Mouse (Mus musculus): ENCODE measurements around the gene Arid4b. TPM values are rescaled to one million over a fixed set of nuclear protein-coding genes. Genes with fewer than 3 reads are reported as not detected.
A peak's percentile ranks its signal among the peaks of the same experiment; 100 is the strongest.
"Not testable (repeated sequence)": the region's sequence is repeated elsewhere in the genome, so short reads cannot be mapped to it uniquely, and the experiment has no call there.

The Arid4b gene
- polyA plus RNA-seq, 1 experiment from 2014 or later, result 106 TPM

DNA sequence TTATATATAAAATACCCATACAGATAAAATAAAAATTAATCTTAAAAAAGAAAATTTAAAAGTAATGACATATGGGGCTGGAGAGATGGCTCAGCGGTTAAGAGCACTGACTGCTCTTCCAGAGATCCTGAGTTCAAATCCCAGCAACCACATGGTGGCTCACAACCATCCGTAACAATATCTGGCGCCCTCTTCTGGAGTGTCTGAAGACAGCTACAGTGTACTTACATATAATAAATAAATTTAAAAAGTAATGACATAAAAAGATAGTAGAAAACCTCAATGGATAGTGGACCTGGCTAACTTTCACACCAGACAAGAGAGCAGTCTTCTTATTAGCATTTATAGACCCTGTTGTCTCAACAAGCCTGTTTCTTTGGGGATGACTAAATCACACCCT lies 27.7 kb upstream of the Arid4b start:
- H3K9ac ChIP-seq, result not testable (repeated sequence)

DNA sequence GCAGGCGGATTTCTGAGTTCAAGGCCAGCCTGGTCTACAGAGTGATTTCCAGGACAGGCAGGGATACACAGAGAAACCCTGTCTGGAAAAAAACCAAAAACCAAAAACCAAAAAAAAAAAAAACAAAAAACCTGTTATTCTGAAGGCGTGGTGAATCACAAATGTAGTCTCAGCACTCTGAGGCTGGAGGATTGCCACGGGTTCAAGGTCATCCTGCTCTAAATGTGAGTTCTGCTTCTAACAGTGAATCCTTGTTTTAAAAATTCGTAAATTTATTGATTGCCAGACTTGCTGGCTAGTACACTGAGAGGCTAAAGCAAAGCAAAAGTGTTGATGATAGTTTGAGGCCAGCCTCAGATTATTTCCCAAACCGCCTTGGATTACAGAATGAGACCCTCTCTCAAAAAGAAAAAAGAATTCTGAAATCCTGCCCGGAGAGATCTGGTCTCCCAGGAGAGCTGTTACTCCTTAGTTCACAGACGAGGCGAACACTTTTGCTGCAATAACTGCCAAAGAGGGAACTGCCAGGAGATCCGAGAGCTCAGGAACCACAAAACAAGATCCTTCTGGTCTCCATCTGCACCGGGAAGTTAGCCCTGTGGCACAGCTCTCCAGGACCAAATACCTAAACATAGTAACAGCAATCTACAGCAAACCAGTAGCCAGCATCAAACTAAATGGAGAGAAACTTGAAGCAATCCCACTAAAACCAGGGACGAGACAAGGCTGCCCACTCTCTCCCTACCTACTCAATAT lies 27.0 kb upstream of the Arid4b start:
- Histone ChIP-seq H3K9ac (no peak overlapping the region), H3K4me3 (no peak overlapping the region), H3K27me3 (no peaks in the 10 kb centered on the region), H3K4me1 (peaks cover 15% of the 10 kb centered on the region), H3K36me3 (0 out of 2 replicates have a peak, but pooled peaks cover 6% of the 10 kb centered on the region), H3K9me3 (no peaks in the 10 kb centered on the region), H3K4me2 (no peak overlapping the region), H3K27ac (no peak overlapping the region)
- ATAC-seq (ENCODE audit: insufficient number of reproducible peaks, insufficient read depth, low FRiP score, low TSS enrichment, low read depth), result no peak
- 92% methylated on average over 11 of the region's 11 CpGs for WGBS

More for the DNA sequence above, 27.7 kb upstream of the Arid4b start:
- not testable (repeated sequence) for H3K4me3 ChIP-seq; H3K27me3 ChIP-seq; H3K36me3 ChIP-seq; H3K27ac ChIP-seq; H3K9me3 ChIP-seq; ATAC-seq (ENCODE audit: insufficient number of reproducible peaks, insufficient read depth, low FRiP score, low TSS enrichment, low read depth); H3K4me2 ChIP-seq
- WGBS, result 94% methylated on average over 3 of the region's 3 CpGs
- H3K4me1 ChIP-seq, result peaks cover 12% of the 10 kb centered on the region

- no peaks in the 10 kb centered on the region for H3K9me3 ChIP-seq
- ATAC-seq (ENCODE audit: insufficient number of reproducible peaks, insufficient read depth, low FRiP score, low TSS enrichment, low read depth), result 0 out of 2 replicates have a peak, but pooled peaks have one; percentile 23
- H3K27ac ChIP-seq, result peak overlapping the region; percentile 98; the same call in 1 of the 2 replicates
- WGBS, result 3% methylated on average over 8 of the region's 8 CpGs
- H3K4me2 ChIP-seq, result peak overlapping the region; percentile 84
- H3K4me3 ChIP-seq, result peak overlapping the region; percentile 69
- H3K27me3 ChIP-seq, result no peaks in the 10 kb centered on the region
- no peaks in the 10 kb centered on the region for H3K36me3 ChIP-seq
- peaks cover 15% of the 10 kb centered on the region for H3K4me1 ChIP-seq
- peak overlapping the region; percentile 89 for H3K9ac ChIP-seq
These were observed 24.1 kb upstream of the Arid4b start for GRCm38 (mm10) chr13:14038911-14039291.

DNA sequence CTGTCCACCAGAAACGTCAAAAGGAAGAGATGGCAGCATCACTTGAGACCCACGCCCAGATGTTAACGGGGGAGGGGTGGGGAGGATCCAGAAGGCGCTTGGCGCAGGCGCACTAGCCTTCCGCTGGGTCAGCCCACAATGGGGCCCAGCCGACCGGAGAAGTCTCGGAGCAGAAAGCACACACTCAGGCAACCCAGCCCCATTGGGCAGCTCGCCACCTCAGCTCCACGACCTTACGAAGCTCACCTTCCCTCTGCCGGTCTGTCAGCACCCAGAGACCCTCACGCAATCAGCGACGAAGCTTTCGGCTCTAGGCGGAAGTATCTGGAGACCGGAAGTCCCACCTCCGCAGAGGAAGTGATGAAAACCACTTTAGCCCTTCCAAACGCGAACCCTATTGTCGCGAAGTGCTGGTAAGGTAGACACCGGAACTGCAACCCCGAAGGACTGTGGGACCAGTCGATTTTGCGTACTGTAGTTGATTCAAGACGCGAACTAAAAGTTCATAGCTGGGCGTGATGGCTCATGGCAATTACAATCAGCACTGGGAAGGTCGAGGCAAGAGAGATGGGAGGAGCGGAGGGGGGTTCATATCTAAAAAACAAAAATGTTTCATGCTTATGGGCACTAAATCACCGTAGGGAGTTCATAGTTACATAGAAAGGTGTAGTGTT lies 23.6 kb upstream of the Arid4b start, which contains the start of gene Tbce:
TSS of gene Tbce (minus strand) at position 347 of the 674 bp plus-strand sequence.
- Histone ChIP-seq H3K4me1 (peaks cover 15% of the 10 kb centered on the region), H3K4me2 (peak within 1 kb of the TSS; percentile 84), H3K27ac (peak within 1 kb of the TSS; percentile 98), H3K27me3 (no peaks in the 10 kb centered on the region), H3K4me3 (peak within 1 kb of the TSS; percentile 69), H3K36me3 (no peaks in the 10 kb centered on the region), H3K9me3 (no peaks in the 10 kb centered on the region), H3K9ac (peak within 1 kb of the TSS; percentile 89)
- under 1% methylated on average over 35 of the region's 35 CpGs for WGBS
- ATAC-seq (ENCODE audit: insufficient number of reproducible peaks, insufficient read depth, low FRiP score, low TSS enrichment, low read depth), result peak; percentile 92

DNA sequence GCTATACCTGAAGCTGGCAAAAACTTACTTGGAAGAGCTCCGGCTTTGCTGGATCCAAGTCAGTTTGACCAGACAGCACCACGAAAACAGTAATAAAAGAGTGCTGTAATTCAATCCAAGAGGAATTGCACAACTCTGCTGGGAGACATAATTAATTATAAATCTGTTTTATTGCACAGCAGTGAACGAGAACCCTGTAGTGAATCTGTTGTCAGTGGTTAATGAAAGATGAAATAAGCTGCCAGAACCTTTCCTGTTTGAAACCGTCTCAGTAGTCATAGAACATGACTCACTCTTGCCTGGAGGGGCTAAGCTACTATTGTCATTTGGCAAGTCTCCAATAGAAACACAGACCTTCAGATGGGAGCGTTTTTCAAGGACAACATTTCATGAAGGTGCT lies 22.8 kb upstream of the Arid4b start:
- peak overlapping the region; percentile 98 for H3K27ac ChIP-seq
- 47% methylated on average over 5 of the region's 5 CpGs for WGBS
- H3K9ac ChIP-seq, result peak overlapping the region; percentile 89

DNA sequence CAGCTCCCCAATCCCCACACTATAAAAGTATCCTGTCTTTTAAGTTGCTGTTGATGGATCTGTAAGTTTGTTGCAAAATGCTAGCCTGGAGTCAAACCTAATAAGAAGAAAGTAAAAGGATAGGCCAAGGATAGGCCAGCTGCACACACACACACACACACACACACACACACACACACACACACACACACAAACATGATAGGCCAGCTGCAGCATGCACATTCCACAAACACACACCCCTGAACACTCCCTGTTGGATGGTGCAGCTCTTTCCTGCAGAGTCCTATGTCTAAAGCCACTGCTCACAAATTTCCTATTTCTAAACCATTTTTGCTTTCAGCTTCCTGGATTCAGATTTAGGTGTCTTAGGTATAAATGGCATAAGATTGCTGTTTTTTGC lies 19.2 kb upstream of the Arid4b start:
- H3K36me3 ChIP-seq, result peaks cover 24% of the 10 kb centered on the region
- H3K4me2 ChIP-seq, result no peak overlapping the region
- ATAC-seq (ENCODE audit: insufficient number of reproducible peaks, insufficient read depth, low FRiP score, low TSS enrichment, low read depth), result no peak
- no peak overlapping the region for H3K27ac ChIP-seq
- no peak overlapping the region for H3K9ac ChIP-seq
- H3K27me3 ChIP-seq, result no peaks in the 10 kb centered on the region
- no peak overlapping the region for H3K4me3 ChIP-seq
- H3K9me3 ChIP-seq, result no peaks in the 10 kb centered on the region
- peaks cover 7% of the 10 kb centered on the region for H3K4me1 ChIP-seq

More for the DNA sequence above, 22.8 kb upstream of the Arid4b start:
- H3K9me3 ChIP-seq, result no peaks in the 10 kb centered on the region
- H3K4me3 ChIP-seq, result peak overlapping the region; percentile 69
- no peak for ATAC-seq (ENCODE audit: insufficient number of reproducible peaks, insufficient read depth, low FRiP score, low TSS enrichment, low read depth)
- H3K4me2 ChIP-seq, result peak overlapping the region; percentile 84
- H3K27me3 ChIP-seq, result no peaks in the 10 kb centered on the region
- H3K4me1 ChIP-seq, result peaks cover 15% of the 10 kb centered on the region
- H3K36me3 ChIP-seq, result no peaks in the 10 kb centered on the region

DNA sequence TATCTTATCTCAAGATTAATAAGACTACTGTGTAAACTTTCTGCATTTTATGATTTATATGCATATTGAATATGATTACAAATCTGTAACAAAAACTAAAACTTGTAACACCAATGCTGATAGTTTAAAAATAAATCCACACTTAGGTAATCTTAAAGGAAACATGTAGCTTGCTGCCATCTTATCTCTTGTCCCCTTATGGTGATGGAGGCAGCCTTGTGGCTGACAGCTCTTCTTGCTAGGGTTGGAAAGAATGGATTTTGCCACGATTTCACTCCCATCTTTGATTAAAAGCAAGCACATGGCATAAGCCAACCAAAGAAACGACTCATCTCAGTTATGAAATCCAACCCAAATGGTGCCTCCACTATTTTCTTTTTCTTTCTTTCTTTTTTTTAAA lies 18.5 kb upstream of the Arid4b start:
- Histone ChIP-seq H3K9ac (no peak overlapping the region), H3K4me3 (no peak overlapping the region), H3K9me3 (no peaks in the 10 kb centered on the region), H3K27ac (no peak overlapping the region), H3K27me3 (no peaks in the 10 kb centered on the region), H3K36me3 (peaks cover 30% of the 10 kb centered on the region), H3K4me2 (no peak overlapping the region), H3K4me1 (peaks cover 7% of the 10 kb centered on the region)
- no peak for ATAC-seq (ENCODE audit: insufficient number of reproducible peaks, insufficient read depth, low FRiP score, low TSS enrichment, low read depth)
- WGBS, result 76% methylated on average over 2 of the region's 2 CpGs

- H3K9ac ChIP-seq, result no peak overlapping the region
- H3K4me3 ChIP-seq, result no peak overlapping the region
- 90% methylated on average over 1 of the region's 1 CpGs for WGBS
- H3K27me3 ChIP-seq, result no peaks in the 10 kb centered on the region
- no peak overlapping the region for H3K27ac ChIP-seq
- H3K36me3 ChIP-seq, result peaks cover 75% of the 10 kb centered on the region
- no peak for ATAC-seq (ENCODE audit: insufficient number of reproducible peaks, insufficient read depth, low FRiP score, low TSS enrichment, low read depth)
- no peaks in the 10 kb centered on the region for H3K4me1 ChIP-seq
- H3K9me3 ChIP-seq, result no peaks in the 10 kb centered on the region
- no peak overlapping the region for H3K4me2 ChIP-seq
These were observed 13.2 kb upstream of the Arid4b start for GRCm38 (mm10) chr13:14049878-14050277.

DNA sequence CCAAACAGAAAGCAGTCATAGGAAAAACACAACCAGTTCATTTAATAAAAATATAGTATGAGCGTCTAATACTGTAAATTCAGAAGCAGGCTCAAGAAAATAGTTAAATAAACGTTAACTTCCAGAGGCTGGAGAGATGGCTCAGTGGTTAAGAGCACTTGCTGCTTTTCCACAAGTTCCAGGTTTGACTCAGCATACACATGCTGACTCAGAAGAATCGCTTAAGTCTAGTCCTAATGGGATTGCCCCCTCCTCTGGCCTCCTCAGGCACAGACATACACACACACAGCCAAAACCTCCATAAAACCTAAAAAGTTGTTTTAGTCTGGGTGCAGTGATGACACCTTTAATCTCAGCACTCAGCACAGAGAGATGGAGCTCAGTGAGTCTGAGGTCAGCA lies 6.2 kb upstream of the Arid4b start:
- Histone ChIP-seq H3K27ac (no peak overlapping the region), H3K36me3 (peaks cover 57% of the 10 kb centered on the region), H3K9me3 (no peaks in the 10 kb centered on the region), H3K4me1 (peaks cover 7% of the 10 kb centered on the region), H3K9ac (no peak overlapping the region), H3K4me2 (no peak overlapping the region), H3K27me3 (no peaks in the 10 kb centered on the region), H3K4me3 (no peak overlapping the region)
- 92% methylated on average over 3 of the region's 3 CpGs for WGBS
- ATAC-seq (ENCODE audit: insufficient number of reproducible peaks, insufficient read depth, low FRiP score, low TSS enrichment, low read depth), result no peak

DNA sequence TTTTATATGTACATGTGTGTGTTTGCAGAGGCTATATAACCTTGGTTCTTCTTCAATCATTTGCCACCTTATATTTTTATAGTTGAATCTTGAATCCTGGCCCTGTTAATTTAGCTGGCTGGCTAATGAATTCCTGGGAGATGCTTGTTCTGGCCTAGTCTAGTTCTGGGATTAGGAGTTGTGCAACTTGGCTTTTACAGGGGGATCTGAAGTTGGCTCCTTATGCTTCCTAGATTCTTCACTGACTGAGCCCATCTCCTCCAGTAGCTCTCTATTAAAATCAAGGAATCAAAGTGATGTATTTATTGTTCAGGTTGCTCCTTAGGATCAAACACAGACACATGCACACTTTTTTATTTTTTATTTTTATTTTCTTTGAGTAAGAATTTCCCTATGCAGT lies 3.5 kb upstream of the Arid4b start:
- Histone ChIP-seq H3K4me3 (no peak overlapping the region), H3K9ac (no peak overlapping the region), H3K9me3 (no peaks in the 10 kb centered on the region), H3K36me3 (peaks cover 30% of the 10 kb centered on the region), H3K4me1 (peaks cover 13% of the 10 kb centered on the region), H3K4me2 (no peak overlapping the region), H3K27ac (no peak overlapping the region), H3K27me3 (no peaks in the 10 kb centered on the region)
- no peak for ATAC-seq (ENCODE audit: insufficient number of reproducible peaks, insufficient read depth, low FRiP score, low TSS enrichment, low read depth)

DNA sequence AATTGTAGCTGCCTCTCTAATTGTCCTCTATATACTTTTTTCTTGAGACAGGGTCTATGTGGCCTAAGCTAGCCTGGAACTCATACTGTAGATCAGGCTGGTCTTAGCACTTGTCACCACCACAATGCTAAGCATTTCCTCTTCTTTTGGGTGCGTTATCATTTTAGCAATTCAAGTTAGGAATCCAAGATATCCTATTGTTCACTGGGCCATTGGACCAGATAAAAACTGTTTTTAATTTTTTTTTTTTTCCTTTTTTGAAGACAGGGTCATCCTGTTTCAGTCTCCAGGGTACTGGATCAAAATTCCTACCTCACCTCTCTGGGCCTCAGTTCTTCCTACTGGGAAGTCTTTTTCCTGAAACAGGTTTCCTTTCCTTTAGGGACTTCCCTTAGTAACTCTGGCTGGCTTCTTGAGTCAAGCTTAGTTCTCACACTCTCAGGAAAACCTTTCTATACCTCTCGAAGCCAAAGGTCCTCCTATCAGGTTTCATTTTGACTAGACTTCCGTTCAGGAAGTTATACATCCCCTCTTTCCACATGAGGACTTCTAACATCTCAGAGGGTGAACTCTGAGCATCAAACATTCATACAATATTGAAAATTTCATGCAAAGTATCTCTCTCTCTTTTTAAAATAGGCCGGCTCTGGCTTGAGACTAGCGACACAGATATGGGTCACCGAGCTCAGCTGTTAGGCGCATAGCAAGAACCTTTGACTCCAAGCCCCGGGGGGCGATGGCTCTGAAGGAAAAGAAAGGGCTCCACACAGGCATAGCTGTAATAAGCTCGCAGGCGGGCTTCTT lies 621 bp upstream of the Arid4b start:
- Histone ChIP-seq H3K27ac (peak overlapping the region; percentile 94), H3K9me3 (no peaks in the 10 kb centered on the region), H3K9ac (peak overlapping the region; percentile 88), H3K27me3 (no peaks in the 10 kb centered on the region), H3K4me1 (peaks cover 17% of the 10 kb centered on the region), H3K4me2 (peak overlapping the region; percentile 83), H3K36me3 (peaks cover 6% of the 10 kb centered on the region; the same call in 1 of the 2 replicates), H3K4me3 (peak overlapping the region; percentile 99)
- no peak for ATAC-seq (ENCODE audit: insufficient number of reproducible peaks, insufficient read depth, low FRiP score, low TSS enrichment, low read depth)
- WGBS, result 7% methylated on average over 11 of the region's 11 CpGs
